Mouse (Mus musculus): Measurements from ENCODE around the gene Tcf7l2.

The Tcf7l2 gene

GRCm38 (mm10) chr19:55793029-55793428 lies 51.4 kb downstream of the Tcf7l2 start:
- no peak for DNase-seq (ENCODE audit: low spot score)

- no peak for DNase-seq (ENCODE audit: low spot score)
Measured at GRCm38 (mm10) chr19:55794194-55794945, 52.8 kb downstream of the Tcf7l2 start.

GRCm38 (mm10) chr19:55794946-55795340 lies 53.3 kb downstream of the Tcf7l2 start:
- DNase-seq (ENCODE audit: low spot score), result no peak

- DNase-seq (ENCODE audit: low spot score), result no peak
Measured at GRCm38 (mm10) chr19:55795349-55795748, 53.7 kb downstream of the Tcf7l2 start.

- DNase-seq (ENCODE audit: low spot score), result no peak
Measured at GRCm38 (mm10) chr19:55797834-55798233, 56.2 kb downstream of the Tcf7l2 start.

- DNase-seq (ENCODE audit: low spot score), result no peak
Measured at GRCm38 (mm10) chr19:55799411-55799810, 57.8 kb downstream of the Tcf7l2 start.

GRCm38 (mm10) chr19:55800059-55800458 lies 58.4 kb downstream of the Tcf7l2 start:
- DNase-seq (ENCODE audit: low spot score), result no peak

GRCm38 (mm10) chr19:55803121-55803520 lies 61.5 kb downstream of the Tcf7l2 start:
- DNase-seq (ENCODE audit: low spot score), result no peak

- no peak for DNase-seq (ENCODE audit: low spot score)
Measured at GRCm38 (mm10) chr19:55803797-55804196, 62.2 kb downstream of the Tcf7l2 start.

GRCm38 (mm10) chr19:55804795-55805194 lies 63.2 kb downstream of the Tcf7l2 start:
- no peak for DNase-seq (ENCODE audit: low spot score)

GRCm38 (mm10) chr19:55806434-55807193 lies 65.0 kb downstream of the Tcf7l2 start:
- DNase-seq (ENCODE audit: low spot score), result no peak

- DNase-seq (ENCODE audit: low spot score), result no peak
Measured at GRCm38 (mm10) chr19:55807194-55808053, 65.8 kb downstream of the Tcf7l2 start.

- no peak for DNase-seq (ENCODE audit: low spot score)
Measured at GRCm38 (mm10) chr19:55808304-55808703, 66.7 kb downstream of the Tcf7l2 start.

- DNase-seq (ENCODE audit: low spot score), result no peak
Measured at GRCm38 (mm10) chr19:55809539-55809938, 67.9 kb downstream of the Tcf7l2 start.

- no peak for DNase-seq (ENCODE audit: low spot score)
Measured at GRCm38 (mm10) chr19:55812236-55812635, 70.6 kb downstream of the Tcf7l2 start.

GRCm38 (mm10) chr19:55815010-55815790 lies 73.6 kb downstream of the Tcf7l2 start:
- DNase-seq (ENCODE audit: low spot score), result no peak

GRCm38 (mm10) chr19:55816974-55817373 lies 75.4 kb downstream of the Tcf7l2 start:
- DNase-seq (ENCODE audit: low spot score), result no peak

GRCm38 (mm10) chr19:55820202-55820601 lies 78.6 kb downstream of the Tcf7l2 start:
- DNase-seq (ENCODE audit: low spot score), result no peak

GRCm38 (mm10) chr19:55825001-55825827 lies 83.6 kb downstream of the Tcf7l2 start:
- DNase-seq (ENCODE audit: low spot score), result no peak

- DNase-seq (ENCODE audit: low spot score), result no peak
Measured at GRCm38 (mm10) chr19:55825951-55826507, 84.4 kb downstream of the Tcf7l2 start.
